Mouse (Mus musculus): ENCODE measurements around the gene Tnfrsf8. TPM values are rescaled to one million over a fixed set of nuclear protein-coding genes. Genes with fewer than 3 reads are reported as not detected.

Tnfrsf8 gene
- polyA plus RNA-seq, 1 experiment from 2014 or later, result 0.14 TPM

GRCm38 (mm10) chr4:145221379-145221778 is 93.6 kb downstream of the Tnfrsf8 start:
- no peak overlapping the region for H3K4me2 ChIP-seq
- H3K36me3 ChIP-seq, result no peaks in the 10 kb centered on the region
- no peak overlapping the region for H3K27ac ChIP-seq (replicated peaks)
- 69% methylated on average over 2 of the region's 2 CpGs for WGBS
- H3K9ac ChIP-seq (replicated peaks), result no peak overlapping the region
- H3K4me1 ChIP-seq, result no peaks in the 10 kb centered on the region
- H3K4me3 ChIP-seq (replicated peaks), result no peak overlapping the region
- H3K9me3 ChIP-seq (replicated peaks), result no peaks in the 10 kb centered on the region
- no peaks in the 10 kb centered on the region for H3K27me3 ChIP-seq (replicated peaks)
- no peak for ATAC-seq (ENCODE audit: low FRiP score)

- Histone ChIP-seq H3K27ac (replicated peaks) (no peak overlapping the region), H3K9ac (replicated peaks) (no peak overlapping the region), H3K9me3 (replicated peaks) (no peaks in the 10 kb centered on the region), H3K36me3 (no peaks in the 10 kb centered on the region), H3K4me3 (replicated peaks) (no peak overlapping the region), H3K4me2 (no peak overlapping the region), H3K27me3 (replicated peaks) (no peaks in the 10 kb centered on the region), H3K4me1 (peaks cover 4% of the 10 kb centered on the region; the same call in 1 of the 2 replicates)
- no peak for ATAC-seq (ENCODE audit: low FRiP score)
- WGBS, result 88% methylated on average over 1 of the region's 1 CpGs
Measured at GRCm38 (mm10) chr4:145220001-145220400, 95.0 kb downstream of the Tnfrsf8 start.

GRCm38 (mm10) chr4:145219240-145219985 is 95.6 kb downstream of the Tnfrsf8 start:
- Histone ChIP-seq H3K9me3 (replicated peaks) (no peaks in the 10 kb centered on the region), H3K27me3 (replicated peaks) (no peaks in the 10 kb centered on the region), H3K4me2 (no peak overlapping the region), H3K9ac (replicated peaks) (no peak overlapping the region), H3K27ac (replicated peaks) (no peak overlapping the region), H3K4me3 (replicated peaks) (no peak overlapping the region), H3K4me1 (peaks cover 10% of the 10 kb centered on the region), H3K36me3 (no peaks in the 10 kb centered on the region)
- WGBS, result 69% methylated on average over 15 of the region's 15 CpGs
- ATAC-seq (ENCODE audit: low FRiP score), result no peak

GRCm38 (mm10) chr4:145217837-145218236 is 97.1 kb downstream of the Tnfrsf8 start:
- 81% methylated on average over 5 of the region's 5 CpGs for WGBS
- Histone ChIP-seq H3K36me3 (no peaks in the 10 kb centered on the region), H3K27me3 (replicated peaks) (no peaks in the 10 kb centered on the region), H3K9ac (replicated peaks) (no peak overlapping the region), H3K4me2 (no peak overlapping the region), H3K4me3 (replicated peaks) (no peak overlapping the region), H3K4me1 (peaks cover 16% of the 10 kb centered on the region), H3K27ac (replicated peaks) (no peak overlapping the region), H3K9me3 (replicated peaks) (no peaks in the 10 kb centered on the region)
- ATAC-seq (ENCODE audit: low FRiP score), result no peak

Other genes with a start within 250 kb of the Tnfrsf8 start
- gene Vps13d, start 120.2 kb downstream of the Tnfrsf8 start, polyA plus RNA-seq (2015; fragmentation: Nextera tagmentation; extraction: Ambion mirVana), result 7.8 and 8.3 TPM in 2 replicates
- gene Tnfrsf1b, start 68.3 kb downstream of the Tnfrsf8 start, polyA plus RNA-seq (2015; fragmentation: Nextera tagmentation; extraction: Ambion mirVana), result 4.5 and 6.9 TPM in 2 replicates
- 0.15 TPM in 1 of 2 replicates, not detected in the other for gene Zfp990, start 195.6 kb upstream of the Tnfrsf8 start, polyA plus RNA-seq (2015; fragmentation: Nextera tagmentation; extraction: Ambion mirVana)